Mouse (Mus musculus) lung, postnatal 0 days (tissue): Measurements from ENCODE around the gene Fam189a2. TPM values are rescaled to one million over a fixed set of nuclear protein-coding genes. Genes with fewer than 3 reads are reported as not detected.

Experiments used
- ATAC-seq: fragments of 200-750 bp; cut with Nextera tagmentation; 2 replicates; pipeline ENCODE4 v1.8.0; 2017; ENCODE audit warnings: moderate library complexity
- DNase-seq: peaks from one replicate; pipeline ENCODE4 v3.0.0-alpha.2; 2016; ENCODE audit warnings: low spot score
- H3K27ac ChIP-seq: fragments of 300-500 bp; sonication (generic); 2 replicates; pipeline ENCODE4 v1.5.1; 2014; ENCODE audit warnings: antibody characterized with exemption, mild to moderate bottlenecking, low read length, mixed read lengths
- H3K27me3 ChIP-seq: fragments of 300-500 bp; sonication (generic); replicated peaks from 2 replicates; pipeline ENCODE4 v1.6.1; 2014; ENCODE audit warnings: low read length, mixed read lengths; ENCODE audit not compliant: insufficient read depth
- H3K36me3 ChIP-seq: fragments of 300-500 bp; sonication (generic); 2 replicates; pipeline ENCODE4 v1.6.1; 2014; ENCODE audit warnings: low read length, mixed read lengths; ENCODE audit not compliant: insufficient read depth
- H3K4me1 ChIP-seq: fragments of 300-500 bp; sonication (generic); 2 replicates; pipeline ENCODE4 v1.6.1; 2014; ENCODE audit warnings: antibody characterized with exemption, low read depth, low read length, mixed read lengths; ENCODE audit not compliant: insufficient read depth
- H3K4me2 ChIP-seq: fragments of 300-500 bp; sonication (generic); replicated peaks from 2 replicates; pipeline ENCODE4 v1.6.1; 2014; ENCODE audit warnings: low read depth, mild to moderate bottlenecking, low read length, moderate library complexity, mixed read lengths
- H3K4me3 ChIP-seq: fragments of 300-500 bp; sonication (generic); 2 replicates; pipeline ENCODE4 v1.5.1; 2014; ENCODE audit warnings: low read depth, low read length
- H3K9ac ChIP-seq: fragments of 300-500 bp; sonication (generic); replicated peaks from 2 replicates; pipeline ENCODE4 v1.6.1; 2014; ENCODE audit warnings: low read depth, mild to moderate bottlenecking
- H3K9me3 ChIP-seq: fragments of 300-500 bp; sonication (generic); 2 replicates; pipeline ENCODE4 v1.6.1; 2016; ENCODE audit warnings: low read length, mixed read lengths
- CTCF ChIP-seq: IDR thresholded peaks from 2 replicates; pipeline ENCODE4 v1.5.1; 2016; ENCODE audit warnings: antibody characterized with exemption, mild to moderate bottlenecking
- EP300 ChIP-seq: IDR thresholded peaks from 2 replicates; pipeline ENCODE4 v1.6.1; 2016; ENCODE audit warnings: antibody characterized with exemption, mild to moderate bottlenecking, control low read depth
- WGBS: fragments of 180-500 bp; shearing (Covaris S2); extraction: QIAGEN DNeasy Blood & Tissue Kit; methylation state at CpG from one replicate; pipeline ENCODE4 v1.1.7; 2014; 5-methylcytosine and 5-hydroxymethylcytosine counted together
- polyA plus RNA-seq: library from polyadenylated mRNA; unstranded; fragments of >200 nt; fragmentation: Nextera tagmentation; extraction: Ambion mirVana; gene quantifications from 2 replicates; pipeline ENCODE4 v1.2.1, GENCODE M21; 2015

Gene Fam189a2
- polyA plus RNA-seq, 1 experiment from 2014 or later: 26.2 TPM

- Histone ChIP-seq H3K27ac (no peak overlapping the region), H3K36me3 (no peaks in the 10 kb centered on the region), H3K9me3 (no peaks in the 10 kb centered on the region), H3K4me2 (no peak overlapping the region), H3K27me3 (no peaks in the 10 kb centered on the region), H3K4me3 (no peak overlapping the region), H3K9ac (no peak overlapping the region), H3K4me1 (no peaks in the 10 kb centered on the region)
- 60% methylated on average over 4 of the region's 4 CpGs for WGBS
- no peak for ATAC-seq
- no peak for DNase-seq
- no peak for TF ChIP-seq EP300
- TF ChIP-seq CTCF: no peak
Measured at GRCm38 (mm10) chr19:24063585-24063984, 32.8 kb upstream of the Fam189a2 start.

- H3K4me1 ChIP-seq: peaks cover 15% of the 10 kb centered on the region; the same call in 1 of the 2 replicates
- TF ChIP-seq CTCF: no peak
- no peak for TF ChIP-seq EP300
- H3K9ac ChIP-seq: no peak overlapping the region
- no peak overlapping the region for H3K4me2 ChIP-seq
- 65% methylated on average over 8 of the region's 8 CpGs for WGBS
- H3K27me3 ChIP-seq: no peaks in the 10 kb centered on the region
- H3K4me3 ChIP-seq: no peak overlapping the region
- ATAC-seq: no peak
- no peak for DNase-seq
- no peaks in the 10 kb centered on the region for H3K9me3 ChIP-seq
- no peak overlapping the region for H3K27ac ChIP-seq
- H3K36me3 ChIP-seq: no peaks in the 10 kb centered on the region
Measured at GRCm38 (mm10) chr19:24058851-24059250, 28.0 kb upstream of the Fam189a2 start.

DNA sequence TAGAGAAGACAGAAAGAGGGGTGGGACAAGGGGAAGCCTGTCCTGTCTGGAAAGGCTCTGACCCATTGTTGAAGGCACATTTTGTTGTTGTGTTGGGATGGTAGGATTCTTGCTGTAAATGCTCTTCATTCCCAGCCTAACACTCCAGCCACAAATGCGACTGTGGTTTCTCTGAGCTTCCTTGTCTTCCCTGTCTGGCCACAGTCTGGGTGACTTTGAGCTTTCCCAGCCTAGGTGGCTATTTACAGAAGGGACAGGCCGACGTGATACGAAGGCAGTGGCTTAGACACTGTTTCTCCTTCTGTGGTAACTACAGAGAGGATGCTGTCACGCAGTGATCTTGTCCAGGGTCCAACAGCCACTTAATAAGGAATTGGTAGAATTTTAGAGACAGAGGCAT is 27.2 kb upstream of the Fam189a2 start:
- WGBS: 57% methylated on average over 5 of the region's 5 CpGs
- H3K9me3 ChIP-seq: no peaks in the 10 kb centered on the region
- 0 out of 2 replicates have a peak overlapping the region, but pooled peaks have one; percentile 6 for H3K27ac ChIP-seq
- DNase-seq: no peak
- no peaks in the 10 kb centered on the region for H3K36me3 ChIP-seq
- H3K4me3 ChIP-seq: no peak overlapping the region
- TF ChIP-seq CTCF (no peak), EP300 (no peak)
- no peak for ATAC-seq
- no peaks in the 10 kb centered on the region for H3K27me3 ChIP-seq
- no peak overlapping the region for H3K9ac ChIP-seq
- H3K4me2 ChIP-seq: no peak overlapping the region
- H3K4me1 ChIP-seq: peaks cover 15% of the 10 kb centered on the region; the same call in 1 of the 2 replicates

DNA sequence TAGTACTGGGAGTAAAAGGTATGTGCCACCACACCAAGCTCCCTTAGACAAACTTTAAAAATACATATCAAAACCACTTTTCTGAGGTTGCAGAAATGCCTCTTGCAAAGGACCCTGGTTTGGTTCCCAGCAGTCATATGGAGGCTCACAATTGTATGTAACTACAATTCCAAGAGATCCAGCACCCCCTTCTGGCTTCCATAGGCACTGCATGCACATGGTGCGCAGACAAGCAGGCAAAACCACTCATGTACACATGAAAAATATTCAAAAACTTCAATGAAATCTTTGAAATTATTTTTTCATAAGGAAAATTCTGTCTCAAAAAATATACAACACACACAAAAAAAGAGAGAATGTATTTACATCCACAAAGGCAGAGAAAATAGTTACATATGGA is 26.1 kb upstream of the Fam189a2 start:
- 97% methylated on average over 1 of the region's 1 CpGs for WGBS
- Histone ChIP-seq H3K4me2 (no peak overlapping the region), H3K4me1 (peaks cover 15% of the 10 kb centered on the region; the same call in 1 of the 2 replicates), H3K27me3 (no peaks in the 10 kb centered on the region), H3K9me3 (no peaks in the 10 kb centered on the region), H3K4me3 (no peak overlapping the region), H3K9ac (no peak overlapping the region), H3K27ac (no peak overlapping the region), H3K36me3 (no peaks in the 10 kb centered on the region)
- ATAC-seq: no peak
- TF ChIP-seq CTCF: peak; percentile 46
- TF ChIP-seq EP300: no peak
- DNase-seq: no peak

- 19% methylated on average over 2 of the region's 2 CpGs for WGBS
- Histone ChIP-seq H3K27me3 (no peaks in the 10 kb centered on the region), H3K36me3 (no peaks in the 10 kb centered on the region), H3K4me2 (no peak overlapping the region), H3K9ac (no peak overlapping the region), H3K4me1 (peaks cover 17% of the 10 kb centered on the region; the same call in 1 of the 2 replicates), H3K4me3 (no peak overlapping the region), H3K27ac (peak overlapping the region; percentile 70), H3K9me3 (no peaks in the 10 kb centered on the region)
- peak; percentile 80 for TF ChIP-seq EP300
- TF ChIP-seq CTCF: no peak
- peak; percentile 73 for ATAC-seq
- DNase-seq: peak; percentile 91
Measured at GRCm38 (mm10) chr19:24054904-24055303, 24.1 kb upstream of the Fam189a2 start.

- DNase-seq (no peak), ATAC-seq (no peak)
- Histone ChIP-seq H3K27me3 (no peaks in the 10 kb centered on the region), H3K9ac (no peak overlapping the region), H3K27ac (peak overlapping the region; percentile 70), H3K36me3 (no peaks in the 10 kb centered on the region), H3K9me3 (no peaks in the 10 kb centered on the region), H3K4me1 (peaks cover 17% of the 10 kb centered on the region; the same call in 1 of the 2 replicates), H3K4me3 (no peak overlapping the region), H3K4me2 (no peak overlapping the region; the same call in 1 of the 2 replicates)
- TF ChIP-seq CTCF (no peak), EP300 (no peak)
- 31% methylated on average over 5 of the region's 5 CpGs for WGBS
Measured at GRCm38 (mm10) chr19:24054265-24054664, 23.4 kb upstream of the Fam189a2 start.

GRCm38 (mm10) chr19:24050514-24050913 is 19.7 kb upstream of the Fam189a2 start:
- WGBS: 45% methylated on average over 2 of the region's 2 CpGs
- Histone ChIP-seq H3K4me2 (no peak overlapping the region), H3K27ac (peak overlapping the region; percentile 85), H3K4me1 (peaks cover 17% of the 10 kb centered on the region; the same call in 1 of the 2 replicates), H3K36me3 (no peaks in the 10 kb centered on the region), H3K4me3 (no peak overlapping the region), H3K9ac (no peak overlapping the region), H3K9me3 (no peaks in the 10 kb centered on the region), H3K27me3 (no peaks in the 10 kb centered on the region)
- TF ChIP-seq EP300 (peak; percentile 100), CTCF (no peak)
- ATAC-seq: peak; percentile 67
- DNase-seq: peak; percentile 79
